Comparison of ENCODE assay signal across 17 mouse cellular contexts in genomic region chr9:75504311-75504710, GRCm38 (mm10). TPM values are rescaled to one million over a fixed set of nuclear protein-coding genes. Genes with fewer than 3 reads are reported as not detected.
DNase-seq lines count a peak whose midpoint lies in the region; ATAC-seq lines count a peak whose summit lies in the region.
"Had no signal": no experiment of that assay in that cellular context is flagged by ENCODE, and none has a peak within 500 bp of the region (broad histone marks: within the 10 kb centered on the region; RNA-seq: fewer than 3 reads in every experiment).

No protein-coding gene starts in this region.

- peak; percentile 84 for ATAC-seq in frontal cortex, adult (ENCODE audit: low TSS enrichment)
- ATAC-seq: forebrain, embryonic 13.5 days; forebrain, embryonic 16.5 days had no signal

- no peak for DNase-seq in frontal cortex, postnatal 14 days (ENCODE audit: low spot score in 2 of 2)
- DNase-seq in layer of hippocampus, adult 18-20 months (ENCODE audit: low spot score in 2 of 2) = peak; percentile 22 to 59
- no peak for DNase-seq in layer of hippocampus, adult 9-10 months (ENCODE audit: low spot score)
- DNase-seq in right cerebral cortex, adult 2 months (ENCODE audit: low spot score in 2 of 2) = peak; percentile 21 to 38
- no peak for DNase-seq in right cerebral cortex, adult 18-20 months
- DNase-seq in telencephalon, adult 2 months (ENCODE audit: low read depth, low spot score) = peak; percentile 51
- no peak for DNase-seq in adrenal gland, postnatal 10 days
- DNase-seq: adrenal gland, postnatal 14 days; cerebellum, adult 11-12 months; cerebellum, adult 8-10 months; cerebellum, postnatal 14 days; gastrocnemius, postnatal 25 days; heart, adult 2 months; heart, postnatal 14 days had no signal

RNA-seq across cellular contexts. Expression of gene Tmod3, which starts 55.1 kb away (rescaled TPM):
- 10 to 100 TPM; 39.9 to 41.2 TPM for total RNA-seq in layer of hippocampus, adult 18-20 months (2021)
- total RNA-seq in adrenal gland, postnatal 10 days (2021) = 10 to 100 TPM; 87.2 to 89.9 TPM

Comparison
In these comparisons a context has a peak if more than half of its experiments do, and no peak if none do; other contexts are left out.
1. DNase-seq: peak in layer of hippocampus, adult 18-20 months (2 of 2), right cerebral cortex, adult 2 months (2 of 2) and telencephalon, adult 2 months (single experiment); none in frontal cortex, postnatal 14 days (0 of 2), layer of hippocampus, adult 9-10 months (single experiment), right cerebral cortex, adult 18-20 months (single experiment) and adrenal gland, postnatal 10 days (single experiment).